Mouse (Mus musculus) right cerebral cortex, adult 18-20 months (tissue): ENCODE results near the gene Inip.

Experiments
- DNase-seq: peaks from one replicate; pipeline ENCODE4 v3.0.0; 2022; ENCODE audit warnings: mixed read lengths

Inip gene

GRCm38 (mm10) chr4:59767717-59768116 lies 33.7 kb downstream of the Inip start:
- DNase-seq, result no peak

- no peak for DNase-seq
These were observed 35.9 kb downstream of the Inip start for GRCm38 (mm10) chr4:59765385-59766005.

- DNase-seq, result no peak
These were observed 36.4 kb downstream of the Inip start for GRCm38 (mm10) chr4:59764950-59765349.

- DNase-seq, result no peak
These were observed 40.0 kb downstream of the Inip start for GRCm38 (mm10) chr4:59761365-59761729.

- peak; percentile 30 for DNase-seq
These were observed 40.6 kb downstream of the Inip start for GRCm38 (mm10) chr4:59760636-59761364.

GRCm38 (mm10) chr4:59760016-59760415 lies 41.4 kb downstream of the Inip start:
- DNase-seq, result no peak

GRCm38 (mm10) chr4:59757452-59758435 lies 43.6 kb downstream of the Inip start:
- no peak for DNase-seq

- DNase-seq, result peak; percentile 88
These were observed 44.9 kb downstream of the Inip start for GRCm38 (mm10) chr4:59756332-59757082.

GRCm38 (mm10) chr4:59753491-59754140 lies 47.8 kb downstream of the Inip start:
- DNase-seq, result no peak

GRCm38 (mm10) chr4:59739882-59740281 lies 61.5 kb downstream of the Inip start:
- DNase-seq, result no peak

- DNase-seq, result no peak
These were observed 62.1 kb downstream of the Inip start for GRCm38 (mm10) chr4:59739321-59739720.

GRCm38 (mm10) chr4:59731544-59731943 lies 69.8 kb downstream of the Inip start:
- DNase-seq, result no peak

GRCm38 (mm10) chr4:59728839-59729238 lies 72.5 kb downstream of the Inip start:
- no peak for DNase-seq

GRCm38 (mm10) chr4:59727878-59728261 lies 73.5 kb downstream of the Inip start:
- no peak for DNase-seq

GRCm38 (mm10) chr4:59727187-59727877 lies 74.1 kb downstream of the Inip start:
- no peak for DNase-seq

- no peak for DNase-seq
These were observed 74.9 kb downstream of the Inip start for GRCm38 (mm10) chr4:59726501-59726900.

GRCm38 (mm10) chr4:59725579-59725978 lies 75.8 kb downstream of the Inip start:
- DNase-seq, result no peak

- DNase-seq, result no peak
These were observed 79.6 kb downstream of the Inip start for GRCm38 (mm10) chr4:59721811-59722210.
